In genomic region chr10:117888822-117889221, GRCm38 (mm10) we compare ENCODE assay signal across 15 mouse cellular contexts. TPM values are rescaled to one million over a fixed set of nuclear protein-coding genes. Genes with fewer than 3 reads are reported as not detected.
DNase-seq lines count a peak whose midpoint lies in the region; ATAC-seq and TF ChIP-seq lines count a peak whose summit lies in the region.
"Had no signal": no experiment of that assay in that cellular context is flagged by ENCODE, and none has a peak within 500 bp of the region (broad histone marks: within the 10 kb centered on the region; RNA-seq: fewer than 3 reads in every experiment).

No protein-coding gene starts in this region.

- WGBS in kidney, embryonic 14.5 days, result 42% methylated on average over 15 of the region's 15 CpGs
- 92% methylated on average over 15 of the region's 15 CpGs for WGBS in forebrain, embryonic 12.5 days

- TF ChIP-seq POLR2A in brain, embryonic 14.5 days (IDR thresholded peaks at IDR 0.05; ENCODE audit: borderline replicate concordance, extremely low read depth, insufficient read depth, insufficient read length, poor library complexity, severe bottlenecking), result no peak

- no peak overlapping the region for H3K27ac ChIP-seq in kidney, embryonic 14.5 days (ENCODE audit: low read depth, low read length)
- no peak overlapping the region for H3K27ac ChIP-seq in forebrain, embryonic 12.5 days
- H3K27ac ChIP-seq: heart, embryonic 15.5 days had no signal

- no peaks in the 10 kb centered on the region for H3K27me3 ChIP-seq in kidney, embryonic 14.5 days (ENCODE audit: control insufficient read depth, insufficient read depth, low read length)
- H3K27me3 ChIP-seq in forebrain, embryonic 12.5 days, result no peaks in the 10 kb centered on the region
- H3K27me3 ChIP-seq: heart, embryonic 15.5 days had no signal

- DNase-seq in kidney, adult 11 months, result peak; percentile 7
- peak; percentile 23 for DNase-seq in brain, embryonic 14.5 days (ENCODE audit: low read depth)
- peak; percentile 73 for DNase-seq in kidney, adult 9 months
- no peak for DNase-seq in layer of hippocampus, adult 11-12 months (ENCODE audit: low spot score)
- DNase-seq: adrenal gland, postnatal 25 days; cerebellum, adult 11 months; gastrocnemius, postnatal 36 days; left cerebral cortex, postnatal 4 days; lung, embryonic 14.5 days; right cerebral cortex, postnatal 25 days had no signal

- no peak for TF ChIP-seq CTCF in brain, embryonic 14.5 days (IDR thresholded peaks at IDR 0.05; ENCODE audit: borderline replicate concordance, extremely low read depth, insufficient read depth, insufficient read length)

- H3K4me1 ChIP-seq in kidney, embryonic 14.5 days (ENCODE audit: control insufficient read depth, insufficient read depth, low read length), result no peaks in the 10 kb centered on the region
- no peaks in the 10 kb centered on the region for H3K4me1 ChIP-seq in forebrain, embryonic 12.5 days

- H3K4me3 ChIP-seq in kidney, embryonic 14.5 days (ENCODE audit: low read length), result no peak overlapping the region
- H3K4me3 ChIP-seq in forebrain, embryonic 12.5 days (replicated peaks), result no peak overlapping the region
- H3K4me3 ChIP-seq: heart, embryonic 15.5 days had no signal

- no peak overlapping the region for H3K4me2 ChIP-seq in kidney, embryonic 14.5 days (replicated peaks; ENCODE audit: low read depth, low read length)
- H3K4me2 ChIP-seq in forebrain, embryonic 12.5 days, result no peak overlapping the region
- H3K4me2 ChIP-seq: heart, embryonic 15.5 days; lung, embryonic 14.5 days had no signal

- no peaks in the 10 kb centered on the region for H3K9me3 ChIP-seq in kidney, embryonic 14.5 days (ENCODE audit: control insufficient read depth, low read length)
- no peaks in the 10 kb centered on the region for H3K9me3 ChIP-seq in forebrain, embryonic 12.5 days
- H3K9me3 ChIP-seq: heart, embryonic 15.5 days had no signal

- H3K9ac ChIP-seq in kidney, embryonic 14.5 days (ENCODE audit: low read depth, low read length), result no peak overlapping the region
- no peak overlapping the region for H3K9ac ChIP-seq in forebrain, embryonic 12.5 days
- H3K9ac ChIP-seq: heart, embryonic 15.5 days; lung, embryonic 14.5 days had no signal

- H3K36me3 ChIP-seq in kidney, embryonic 14.5 days (ENCODE audit: control insufficient read depth, insufficient read depth, low read length), result no peaks in the 10 kb centered on the region
- no peaks in the 10 kb centered on the region for H3K36me3 ChIP-seq in forebrain, embryonic 12.5 days (replicated peaks)
- H3K36me3 ChIP-seq: heart, embryonic 15.5 days had no signal

- no peak for ATAC-seq in kidney, embryonic 14.5 days (ENCODE audit: low FRiP score, low TSS enrichment)
- ATAC-seq in megakaryocyte-erythroid progenitor cell, adult 5-6 weeks (replicated peaks; ENCODE audit: low FRiP score, low TSS enrichment, poor library complexity, severe bottlenecking), result peak; percentile 65
- no peak for ATAC-seq in forebrain, embryonic 12.5 days (ENCODE audit: low FRiP score)
- ATAC-seq: hindbrain, embryonic 16.5 days had no signal

RNA-seq across cellular contexts. Expression of gene Rap1b, which starts 43.0 kb away (rescaled TPM):
- 139 and 176 TPM in 2 replicates for polyA plus RNA-seq in kidney, embryonic 14.5 days (2014; fragmentation: Nextera tagmentation; extraction: Ambion mirVana)
- 67.6 and 87.0 TPM in 2 replicates for polyA plus RNA-seq in brain, embryonic 14.5 days (2012; rRNA removed)
- 56.8 and 92.2 TPM in 2 replicates for total RNA-seq in megakaryocyte-erythroid progenitor cell, adult 5-6 weeks (2014; fragmentation: Nextera tagmentation)
- total RNA-seq in megakaryocyte-erythroid progenitor cell, adult 5-6 weeks (2017), result 67.4 and 73.2 TPM in 2 replicates
- polyA plus RNA-seq in forebrain, embryonic 12.5 days (2016; fragmentation: Nextera tagmentation; extraction: Ambion mirVana), result 125 and 130 TPM in 2 replicates
